ENCODE assay signal across 26 mouse cellular contexts in genomic region chr19:10093829-10094228, GRCm38 (mm10).
"Had no signal": no experiment of that assay in that cellular context is flagged by ENCODE, and none has a peak within 500 bp of the region (broad histone marks: within the 10 kb centered on the region; RNA-seq: fewer than 3 reads in every experiment).

No protein-coding gene starts in this region.

- H3K4me2 ChIP-seq: embryonic facial prominence, embryonic 12.5 days; embryonic facial prominence, embryonic 13.5 days; embryonic facial prominence, embryonic 15.5 days; forebrain, embryonic 12.5 days; forebrain, embryonic 15.5 days had no signal

- H3K9ac ChIP-seq: embryonic facial prominence, embryonic 12.5 days; embryonic facial prominence, embryonic 15.5 days; forebrain, embryonic 12.5 days; forebrain, embryonic 15.5 days; forebrain, postnatal 0 days had no signal

- ATAC-seq: forebrain, embryonic 13.5 days; forebrain, embryonic 14.5 days; forebrain, embryonic 15.5 days; forebrain, embryonic 16.5 days; forebrain, postnatal 0 days had no signal

- H3K27ac ChIP-seq: embryonic facial prominence, embryonic 10.5 days; embryonic facial prominence, embryonic 12.5 days; embryonic facial prominence, embryonic 13.5 days; embryonic facial prominence, embryonic 15.5 days; forebrain, embryonic 10.5 days; forebrain, embryonic 12.5 days; forebrain, embryonic 13.5 days; forebrain, embryonic 15.5 days; gastrocnemius, adult 2 months; heart, adult 2 months had no signal

- H3K27me3 ChIP-seq: embryonic facial prominence, embryonic 12.5 days; embryonic facial prominence, embryonic 13.5 days; embryonic facial prominence, embryonic 15.5 days; forebrain, embryonic 12.5 days; forebrain, embryonic 13.5 days; forebrain, embryonic 15.5 days had no signal

- DNase-seq: cerebellum, adult 9-11 months; cerebellum, postnatal 10 days; cerebellum, postnatal 14 days; cerebellum, postnatal 25 days; cerebellum, postnatal 36 days; embryo, embryonic 11 days; forebrain, postnatal 0 days; gastrocnemius, adult 2 months; gastrocnemius, postnatal 10 days; gastrocnemius, postnatal 14 days; gastrocnemius, postnatal 25 days; gastrocnemius, postnatal 36 days; heart, adult 11 months; heart, adult 18-20 months; heart, adult 2 months had no signal

- H3K9me3 ChIP-seq: embryonic facial prominence, embryonic 10.5 days; embryonic facial prominence, embryonic 12.5 days; embryonic facial prominence, embryonic 13.5 days; embryonic facial prominence, embryonic 15.5 days; forebrain, embryonic 10.5 days; forebrain, embryonic 12.5 days; forebrain, embryonic 13.5 days; forebrain, embryonic 15.5 days had no signal

- H3K4me3 ChIP-seq: embryonic facial prominence, embryonic 10.5 days; embryonic facial prominence, embryonic 12.5 days; embryonic facial prominence, embryonic 13.5 days; embryonic facial prominence, embryonic 15.5 days; erythroblast, embryonic 14.5 days; forebrain, embryonic 10.5 days; forebrain, embryonic 12.5 days; forebrain, embryonic 15.5 days; gastrocnemius, adult 2 months; heart, adult 2 months had no signal
